Mouse (Mus musculus) cerebellum, adult 2 months (tissue): ENCODE results near the gene Mark1.

ENCODE experiments used
- CTCF ChIP-seq: fragments of 200-500 bp; IDR thresholded peaks from 2 replicates; pipeline ENCODE4 v1.5.1; 2011; ENCODE audit warnings: low read depth, mild to moderate bottlenecking, control low read depth, low read length, moderate library complexity, borderline replicate concordance; ENCODE audit not compliant: insufficient read depth
- POLR2A ChIP-seq: fragments of 200-500 bp; IDR thresholded peaks from 2 replicates; pipeline ENCODE4 v1.6.1; 2011; ENCODE audit warnings: low read length, control low read depth, borderline replicate concordance; ENCODE audit not compliant: insufficient read depth

- TF ChIP-seq POLR2A = no peak
- no peak for TF ChIP-seq CTCF
Observed at GRCm38 (mm10) chr1:184905371-184905770, 94.0 kb downstream of the Mark1 start.
